Mouse (Mus musculus) neural tube, embryonic 15.5 days (tissue): Measurements from ENCODE around the gene Pxt1. TPM values are rescaled to one million over a fixed set of nuclear protein-coding genes. Genes with fewer than 3 reads are reported as not detected.

ENCODE experiments used
- ATAC-seq: fragments of 200-750 bp; cut with Nextera tagmentation; 2 replicates; pipeline ENCODE4 v1.8.0; 2017; ENCODE audit warnings: mild to moderate bottlenecking, moderate TSS enrichment, moderate library complexity; ENCODE audit not compliant: low FRiP score
- H3K27ac ChIP-seq: fragments of 300-500 bp; sonication (generic); replicated peaks from 2 replicates; pipeline ENCODE4 v1.5.1; 2015; ENCODE audit warnings: mild to moderate bottlenecking, inconsistent platforms
- H3K27me3 ChIP-seq: fragments of 300-500 bp; sonication (generic); replicated peaks from 2 replicates; pipeline ENCODE4 v1.6.1; 2015; ENCODE audit warnings: inconsistent platforms
- H3K36me3 ChIP-seq: fragments of 300-500 bp; sonication (generic); 2 replicates; pipeline ENCODE4 v1.6.1; 2015; ENCODE audit warnings: inconsistent platforms
- H3K4me1 ChIP-seq: fragments of 300-500 bp; sonication (generic); 2 replicates; pipeline ENCODE4 v1.6.1; 2015; ENCODE audit warnings: inconsistent platforms
- H3K4me2 ChIP-seq: fragments of 300-500 bp; sonication (generic); 2 replicates; pipeline ENCODE4 v1.6.1; 2015; ENCODE audit warnings: inconsistent platforms, mild to moderate bottlenecking, moderate library complexity
- H3K4me3 ChIP-seq: fragments of 300-500 bp; sonication (generic); replicated peaks from 2 replicates; pipeline ENCODE4 v1.5.1; 2015; ENCODE audit warnings: mild to moderate bottlenecking, inconsistent platforms
- H3K9ac ChIP-seq: fragments of 300-500 bp; sonication (generic); replicated peaks from 2 replicates; pipeline ENCODE4 v1.6.1; 2015; ENCODE audit warnings: mild to moderate bottlenecking, inconsistent platforms
- H3K9me3 ChIP-seq: fragments of 300-500 bp; sonication (generic); replicated peaks from 2 replicates; pipeline ENCODE4 v1.6.1; 2016; ENCODE audit warnings: inconsistent platforms
- WGBS: fragments of 180-500 bp; shearing (Covaris S2); methylation state at CpG from one replicate; pipeline ENCODE4 v1.1.7; 2015; ENCODE audit warnings: mixed read lengths; 5-methylcytosine and 5-hydroxymethylcytosine counted together
- polyA plus RNA-seq: library from polyadenylated mRNA; unstranded; fragments of >200 nt; fragmentation: Nextera tagmentation; extraction: Ambion mirVana; gene quantifications from 2 replicates; pipeline ENCODE4 v1.2.1, GENCODE M21; 2015

Pxt1 gene
- polyA plus RNA-seq, 1 experiment from 2014 or later = not detected

DNA sequence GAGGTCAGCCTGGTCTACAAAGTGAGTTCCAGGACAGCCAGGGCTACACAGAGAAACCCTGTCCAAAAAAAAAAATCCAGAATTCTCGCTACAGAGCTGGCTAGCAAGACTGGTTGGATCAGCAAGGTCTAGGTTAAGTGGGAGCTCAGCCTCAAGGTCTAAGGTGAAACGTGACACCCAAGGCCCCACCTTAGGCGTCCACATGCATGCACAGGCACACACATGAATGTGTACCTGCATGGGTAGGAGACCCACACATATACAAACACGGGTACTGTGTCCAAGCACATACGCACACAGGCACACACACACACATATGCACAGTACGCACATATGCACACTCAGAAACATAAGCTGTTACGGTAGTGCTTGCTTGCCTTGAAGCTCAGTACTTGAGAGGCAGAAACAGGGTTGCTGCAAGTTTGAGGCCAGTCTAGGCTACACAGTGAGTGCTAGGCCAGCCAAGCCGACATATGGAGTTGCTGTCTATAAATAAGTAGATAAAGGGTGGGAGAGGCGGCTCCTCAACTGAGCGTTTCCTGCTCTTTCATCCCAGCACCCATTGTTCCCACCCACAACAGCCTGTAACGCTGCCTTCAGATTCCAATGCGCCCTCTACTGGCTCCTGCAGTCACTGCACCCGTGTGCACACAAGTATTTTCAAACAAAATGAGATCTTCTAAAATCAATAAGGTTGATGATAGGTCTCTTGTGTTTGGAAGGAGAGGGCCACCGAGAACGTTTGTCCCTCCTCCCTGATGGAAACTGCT lies 16.6 kb downstream of the Pxt1 start:
- Histone ChIP-seq H3K9me3 (no peaks in the 10 kb centered on the region), H3K36me3 (no peaks in the 10 kb centered on the region), H3K9ac (no peak overlapping the region), H3K27ac (no peak overlapping the region), H3K4me3 (no peak overlapping the region), H3K4me1 (peaks cover 10% of the 10 kb centered on the region), H3K27me3 (no peaks in the 10 kb centered on the region), H3K4me2 (no peak overlapping the region)
- ATAC-seq = no peak
- 50% methylated on average over 15 of the region's 15 CpGs for WGBS

DNA sequence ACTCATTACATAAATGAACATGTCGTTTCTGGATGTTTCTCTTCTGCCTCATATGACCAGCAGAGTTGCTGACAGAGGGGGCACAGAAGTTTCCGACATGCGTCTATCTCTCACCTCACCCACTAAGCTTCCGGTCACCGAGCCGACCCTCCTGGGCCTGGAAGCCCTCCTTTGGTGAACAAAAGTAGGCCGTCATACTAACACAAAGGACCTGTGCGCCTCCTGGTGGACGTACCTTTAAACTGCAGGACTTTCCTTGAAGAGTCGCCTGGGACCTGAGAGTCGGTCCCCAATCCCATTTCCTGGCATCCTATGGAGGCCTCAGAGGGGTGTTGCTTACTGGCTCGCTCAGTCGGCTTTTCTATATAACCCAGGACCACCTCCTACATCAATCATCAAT lies 17.3 kb downstream of the Pxt1 start:
- no peak for ATAC-seq
- peaks cover 10% of the 10 kb centered on the region for H3K4me1 ChIP-seq
- H3K9me3 ChIP-seq = no peaks in the 10 kb centered on the region
- no peaks in the 10 kb centered on the region for H3K36me3 ChIP-seq
- no peak overlapping the region for H3K4me3 ChIP-seq
- no peak overlapping the region for H3K27ac ChIP-seq
- no peaks in the 10 kb centered on the region for H3K27me3 ChIP-seq
- H3K9ac ChIP-seq = no peak overlapping the region
- WGBS = 18% methylated on average over 13 of the region's 13 CpGs
- H3K4me2 ChIP-seq = no peak overlapping the region

DNA sequence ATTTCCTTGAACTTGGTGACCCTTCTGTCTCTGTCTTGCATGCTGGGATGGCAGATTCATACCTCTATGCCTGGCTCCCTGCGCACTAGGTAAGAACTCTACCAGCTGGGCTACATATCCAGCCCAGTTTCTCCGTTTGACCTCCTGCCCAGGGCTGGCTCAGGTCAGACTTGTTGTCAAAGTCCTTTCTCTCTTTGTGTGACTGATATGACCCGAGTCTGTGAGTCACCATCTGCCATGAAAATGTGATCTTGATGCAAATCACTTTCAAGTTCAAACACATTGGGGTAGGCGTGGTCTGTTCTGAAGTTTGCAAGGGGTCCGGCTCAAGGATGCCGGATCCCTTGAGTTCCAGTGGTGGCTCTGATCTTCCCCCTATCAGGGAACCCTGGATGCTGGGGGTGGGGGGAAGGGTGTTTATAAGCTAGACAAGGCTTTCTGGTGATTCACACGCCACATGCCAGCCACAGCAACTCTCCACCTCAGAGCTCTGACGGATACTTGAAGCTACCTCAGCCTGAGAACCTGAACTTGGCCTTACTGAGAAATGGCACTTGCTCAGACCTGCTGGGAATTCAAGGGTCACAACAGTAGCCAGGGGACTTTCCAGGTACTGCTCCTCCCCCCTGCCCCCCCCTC lies 18.6 kb downstream of the Pxt1 start:
- no peak for ATAC-seq
- H3K27ac ChIP-seq = no peak overlapping the region
- no peak overlapping the region for H3K9ac ChIP-seq
- whole genome bisulfite sequencing = 84% methylated on average over 8 of the region's 8 CpGs
- no peaks in the 10 kb centered on the region for H3K27me3 ChIP-seq
- no peaks in the 10 kb centered on the region for H3K9me3 ChIP-seq
- no peak overlapping the region for H3K4me2 ChIP-seq
- H3K4me1 ChIP-seq = peaks cover 1% of the 10 kb centered on the region
- no peaks in the 10 kb centered on the region for H3K36me3 ChIP-seq
- no peak overlapping the region for H3K4me3 ChIP-seq

DNA sequence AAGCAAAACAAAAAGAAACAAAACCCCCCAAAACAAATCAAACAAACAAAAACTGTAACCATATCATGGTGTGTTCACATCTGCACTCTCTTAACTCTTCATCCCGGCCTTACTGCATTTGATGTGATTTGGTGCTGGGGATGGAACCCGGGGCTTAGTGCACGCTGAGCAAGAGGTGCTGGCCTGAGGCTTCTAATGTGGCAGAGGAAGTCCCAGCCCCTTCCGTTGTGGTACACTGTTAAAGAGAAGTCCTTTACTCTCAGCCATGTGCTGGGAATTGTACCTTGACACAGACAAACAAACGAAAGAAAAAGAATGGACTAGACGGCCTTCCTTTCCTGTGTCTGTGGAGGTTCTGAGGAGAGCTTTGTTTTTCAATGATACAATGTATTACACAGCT lies 21.5 kb downstream of the Pxt1 start:
- Histone ChIP-seq H3K4me3 (no peak overlapping the region), H3K4me2 (no peak overlapping the region), H3K27me3 (no peaks in the 10 kb centered on the region), H3K4me1 (no peaks in the 10 kb centered on the region; the same call in 1 of the 2 replicates), H3K27ac (no peak overlapping the region), H3K9ac (no peak overlapping the region), H3K9me3 (no peaks in the 10 kb centered on the region), H3K36me3 (no peaks in the 10 kb centered on the region)
- no peak for ATAC-seq
- 65% methylated on average over 6 of the region's 6 CpGs for WGBS

DNA sequence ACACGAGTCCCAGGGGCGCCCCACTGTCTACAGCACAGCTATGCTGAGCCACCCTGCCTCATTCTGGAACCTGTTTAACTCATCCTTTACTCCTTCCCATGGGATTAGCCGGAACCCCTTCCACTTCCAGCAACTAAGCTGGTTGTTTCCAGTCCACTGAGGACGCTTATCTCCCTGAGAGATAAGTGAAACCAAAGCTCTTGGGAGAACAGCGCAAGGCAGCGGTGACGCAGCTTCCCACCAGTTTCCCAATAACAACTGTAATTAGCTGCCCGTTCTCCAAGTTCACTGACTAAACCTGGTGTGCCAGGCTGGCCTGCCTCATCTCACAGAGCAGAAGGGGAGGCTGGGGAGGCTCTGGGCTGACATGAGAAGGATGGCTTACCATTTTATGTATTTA lies 22.6 kb downstream of the Pxt1 start:
- ATAC-seq = no peak
- Histone ChIP-seq H3K36me3 (no peaks in the 10 kb centered on the region), H3K27me3 (no peaks in the 10 kb centered on the region), H3K9ac (no peak overlapping the region), H3K4me2 (no peak overlapping the region), H3K4me3 (no peak overlapping the region), H3K27ac (no peak overlapping the region), H3K4me1 (no peaks in the 10 kb centered on the region), H3K9me3 (no peaks in the 10 kb centered on the region)
- WGBS = 81% methylated on average over 8 of the region's 8 CpGs

DNA sequence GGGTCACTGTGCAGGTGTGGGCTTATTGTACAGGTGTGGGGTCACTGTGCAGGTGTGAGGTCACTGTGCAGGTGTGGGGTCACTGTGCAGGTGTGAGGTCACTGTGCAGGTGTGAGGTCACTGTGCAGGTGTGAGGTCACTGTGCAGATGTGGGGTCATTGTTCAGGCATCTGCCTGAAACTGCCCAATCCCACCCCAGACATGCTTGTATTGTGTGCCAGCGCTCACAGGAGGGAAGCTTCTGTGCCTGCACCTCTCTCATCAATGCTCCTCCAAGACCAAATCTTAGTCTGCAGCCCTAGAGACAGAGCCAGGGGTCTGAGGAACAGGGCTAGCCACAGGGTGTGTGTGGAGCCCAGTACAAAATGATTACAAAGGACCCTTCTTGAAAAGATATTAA lies 27.1 kb downstream of the Pxt1 start:
- Histone ChIP-seq H3K27ac (no peak overlapping the region), H3K4me1 (no peaks in the 10 kb centered on the region), H3K4me2 (no peak overlapping the region), H3K9me3 (no peaks in the 10 kb centered on the region), H3K4me3 (no peak overlapping the region), H3K27me3 (no peaks in the 10 kb centered on the region), H3K36me3 (no peaks in the 10 kb centered on the region), H3K9ac (no peak overlapping the region)
- WGBS = 96% methylated on average over 1 of the region's 1 CpGs
- ATAC-seq = no peak

DNA sequence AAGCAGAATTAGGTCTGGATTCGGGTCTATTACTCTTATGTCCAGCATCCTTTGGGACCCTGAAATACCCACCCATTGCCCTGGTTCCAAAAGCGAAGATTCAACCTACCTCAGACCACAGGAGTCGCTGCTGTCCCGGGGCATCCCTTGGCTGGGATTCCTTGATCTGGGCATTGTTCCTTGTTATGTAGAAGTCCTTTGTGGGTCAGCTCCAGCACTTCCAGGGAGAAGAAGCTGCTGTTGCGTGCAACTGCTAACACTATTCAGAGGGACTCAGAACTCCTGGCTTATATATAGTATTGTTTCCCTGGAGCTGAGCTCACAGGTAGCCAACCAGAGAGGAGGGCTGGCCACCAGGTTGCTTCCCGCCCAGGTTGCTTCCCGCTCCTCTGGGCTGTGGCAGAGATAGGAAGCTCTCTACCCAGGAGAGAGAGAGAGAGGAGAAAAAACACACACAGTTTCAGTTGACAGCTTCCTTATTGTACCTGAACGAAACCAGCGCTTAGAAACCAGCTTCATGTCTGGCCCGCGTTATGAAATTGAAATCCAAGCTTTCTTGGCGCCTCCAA lies 28.5 kb downstream of the Pxt1 start, which contains the start of gene 4930539E08Rik:
TSS of gene 4930539E08Rik (minus strand) at position 265 of the 569 bp plus-strand sequence.
- Histone ChIP-seq H3K27me3 (0 out of 2 replicates have a peak, but pooled peaks cover 4% of the 10 kb centered on the region), H3K36me3 (no peaks in the 10 kb centered on the region), H3K4me3 (no peak within 1 kb of the TSS), H3K27ac (no peak within 1 kb of the TSS), H3K9me3 (no peaks in the 10 kb centered on the region), H3K4me1 (no peaks in the 10 kb centered on the region), H3K4me2 (no peak within 1 kb of the TSS), H3K9ac (no peak within 1 kb of the TSS)
- ATAC-seq = no peak
- 72% methylated on average over 12 of the region's 12 CpGs for WGBS

DNA sequence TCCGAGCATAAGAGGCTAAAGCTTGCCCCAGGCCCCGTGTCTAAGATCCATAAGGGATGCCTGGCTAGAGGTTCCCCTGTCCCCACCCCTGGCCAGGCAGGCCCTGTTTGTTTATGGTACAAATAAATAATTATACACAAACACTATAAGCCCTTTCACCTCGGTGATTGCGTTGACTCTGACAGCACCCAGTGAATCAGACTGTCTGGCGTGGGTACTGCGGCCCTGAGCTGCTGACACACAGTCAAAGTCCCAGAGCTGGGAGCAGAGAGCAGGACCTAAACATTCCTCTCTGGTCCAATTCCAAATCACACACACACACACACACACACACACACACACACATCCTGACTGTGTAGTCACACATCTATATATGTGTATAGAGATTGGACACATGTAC lies 29.7 kb downstream of the Pxt1 start:
- Histone ChIP-seq H3K27me3 (peaks cover 11% of the 10 kb centered on the region; the same call in 1 of the 2 replicates), H3K4me3 (no peak overlapping the region), H3K9me3 (no peaks in the 10 kb centered on the region), H3K36me3 (no peaks in the 10 kb centered on the region), H3K27ac (no peak overlapping the region), H3K4me1 (peaks cover 8% of the 10 kb centered on the region), H3K9ac (no peak overlapping the region), H3K4me2 (no peak overlapping the region)
- no peak for ATAC-seq
- whole genome bisulfite sequencing = 81% methylated on average over 6 of the region's 6 CpGs

DNA sequence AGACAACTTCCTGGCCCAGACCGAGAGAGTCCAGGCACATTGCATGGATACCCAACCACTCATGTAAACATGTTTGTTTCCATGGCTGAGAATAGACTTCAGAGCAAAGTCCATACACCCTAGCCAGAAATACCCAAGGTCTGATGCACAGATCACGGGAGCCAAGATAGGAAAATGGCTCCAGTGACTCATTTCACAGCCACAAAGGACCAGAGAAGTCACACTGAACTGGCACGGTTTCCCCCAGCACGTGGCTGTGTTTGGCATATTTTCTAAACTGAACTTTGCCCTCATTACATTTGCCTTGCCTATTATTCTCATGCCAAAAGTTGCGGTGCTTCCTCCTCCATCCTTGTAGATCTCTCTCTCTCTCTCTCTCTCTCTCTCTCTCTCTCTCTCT lies 30.4 kb downstream of the Pxt1 start:
- Histone ChIP-seq H3K36me3 (no peaks in the 10 kb centered on the region), H3K4me3 (no peak overlapping the region), H3K4me2 (no peak overlapping the region), H3K4me1 (peaks cover 8% of the 10 kb centered on the region), H3K9ac (no peak overlapping the region), H3K27ac (no peak overlapping the region), H3K9me3 (no peaks in the 10 kb centered on the region), H3K27me3 (peaks cover 16% of the 10 kb centered on the region; the same call in 1 of the 2 replicates)
- WGBS = 81% methylated on average over 5 of the region's 5 CpGs
- ATAC-seq = no peak

DNA sequence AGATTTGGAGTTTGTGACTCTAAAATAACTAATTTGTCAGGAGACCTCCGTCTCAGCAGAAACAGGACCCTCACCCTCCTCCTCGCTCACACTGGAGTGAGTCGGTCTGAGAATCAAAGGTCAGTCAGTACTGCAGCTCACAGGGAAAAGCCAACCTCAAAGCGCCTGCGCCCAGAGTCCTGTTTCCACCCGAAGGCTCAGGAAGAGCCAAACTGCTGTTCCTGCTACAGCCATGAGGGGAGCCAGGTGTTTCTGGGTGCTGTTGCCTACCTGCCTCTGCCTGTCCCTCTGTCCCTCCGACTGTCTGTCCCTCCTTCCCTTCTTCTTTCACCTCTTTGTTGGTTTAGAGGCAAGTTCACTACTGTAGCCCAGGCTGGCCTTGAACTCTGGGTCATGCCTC lies 33.5 kb downstream of the Pxt1 start:
- Histone ChIP-seq H3K4me3 (no peak overlapping the region), H3K27me3 (peaks cover 16% of the 10 kb centered on the region; the same call in 1 of the 2 replicates), H3K27ac (no peak overlapping the region), H3K4me2 (no peak overlapping the region), H3K36me3 (no peaks in the 10 kb centered on the region), H3K4me1 (peaks cover 12% of the 10 kb centered on the region), H3K9ac (no peak overlapping the region), H3K9me3 (no peaks in the 10 kb centered on the region)
- no peak for ATAC-seq
- WGBS = 34% methylated on average over 7 of the region's 7 CpGs

DNA sequence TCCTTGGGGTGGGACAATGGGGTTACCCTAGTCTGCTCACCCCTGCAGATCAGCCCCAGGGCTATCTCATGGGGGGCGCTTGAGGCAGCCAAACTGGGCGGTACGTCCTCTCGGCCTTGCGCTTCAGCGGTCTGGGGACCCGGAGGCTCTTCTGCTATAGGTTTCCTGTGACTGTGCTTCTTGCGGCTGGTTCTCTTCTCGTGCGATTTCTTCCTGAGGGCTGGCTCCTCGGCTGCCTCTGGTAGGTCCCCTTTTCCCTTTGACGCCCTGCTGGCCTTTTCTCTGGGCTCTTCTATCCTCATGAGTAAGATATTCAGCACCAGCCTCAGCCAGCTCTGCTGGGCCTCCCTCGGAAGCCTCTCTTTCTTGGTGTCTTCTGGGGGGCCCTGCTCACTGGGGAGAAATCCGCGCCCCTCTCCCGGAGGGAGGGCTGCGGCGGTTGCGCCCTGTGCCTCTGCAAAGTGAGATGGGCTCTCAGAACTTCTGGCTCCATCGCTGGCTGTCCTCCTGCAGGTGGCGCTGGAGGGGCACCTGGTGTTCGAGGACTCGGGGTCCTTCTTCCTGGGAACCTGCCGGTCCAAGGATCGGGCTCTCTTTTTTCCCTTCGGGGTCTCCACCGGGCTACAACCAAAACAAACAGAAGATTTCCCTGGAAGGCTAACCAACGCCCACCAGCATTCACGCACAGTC lies 34.2 kb downstream of the Pxt1 start:
- H3K9me3 ChIP-seq = no peaks in the 10 kb centered on the region
- peak overlapping the region; percentile 51 for H3K4me2 ChIP-seq
- H3K36me3 ChIP-seq = no peaks in the 10 kb centered on the region
- no peak for ATAC-seq
- H3K4me3 ChIP-seq = 0 out of 2 replicates have a peak overlapping the region, but pooled peaks have one; percentile 8
- peaks cover 16% of the 10 kb centered on the region; the same call in 1 of the 2 replicates for H3K27me3 ChIP-seq
- peaks cover 19% of the 10 kb centered on the region for H3K4me1 ChIP-seq
- H3K9ac ChIP-seq = no peak overlapping the region; the same call in 1 of the 2 replicates
- H3K27ac ChIP-seq = no peak overlapping the region
- 10% methylated on average over 29 of the region's 29 CpGs for WGBS
